Mouse (Mus musculus): ENCODE results near the gene Psip1. TPM values are rescaled to one million over a fixed set of nuclear protein-coding genes. Genes with fewer than 3 reads are reported as not detected.

Gene Psip1
- total RNA-seq, 2 experiments from 2014 or later, result 217 to 246 TPM

DNA sequence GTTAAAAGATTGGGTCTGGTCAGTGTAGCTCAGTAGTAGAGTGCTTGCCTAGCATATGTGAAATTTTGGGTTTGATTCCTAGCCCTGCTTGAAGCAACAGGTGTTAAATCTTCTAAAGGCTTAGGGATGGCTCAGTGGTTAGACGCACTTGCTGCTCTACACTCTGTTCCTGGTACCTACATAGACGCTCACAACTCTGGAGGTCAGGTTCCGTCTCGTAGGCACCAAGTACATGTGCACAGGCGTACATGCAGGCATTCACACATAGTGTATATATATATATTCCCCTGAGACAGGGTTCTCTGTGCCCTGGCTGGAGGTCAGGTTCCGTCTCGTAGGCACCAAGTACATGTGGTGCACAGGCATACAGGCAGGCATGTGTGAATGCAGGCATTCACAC is 59.1 kb downstream of the Psip1 start:
- no peak for ATAC-seq (replicated peaks; ENCODE audit: low FRiP score, poor library complexity, severe bottlenecking)

DNA sequence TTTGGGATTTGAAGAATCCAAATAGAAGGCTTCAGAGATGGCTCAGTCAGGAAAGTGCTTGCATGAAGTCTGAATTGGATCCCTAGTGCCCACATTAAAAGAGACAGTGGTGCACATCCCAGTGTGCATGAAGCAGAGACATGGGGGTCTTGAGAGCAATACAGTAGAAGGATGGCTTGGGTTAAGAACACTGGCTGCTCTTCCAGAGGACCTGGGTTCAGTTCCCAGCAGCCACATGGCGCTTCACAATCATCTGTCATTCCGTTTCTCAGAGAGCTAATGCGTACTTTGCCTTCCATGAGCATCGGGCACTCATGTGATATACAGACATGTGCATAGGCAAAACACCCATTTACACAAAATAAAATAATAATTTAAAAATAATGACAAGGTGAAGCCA is 61.1 kb downstream of the Psip1 start:
- no peak for ATAC-seq (replicated peaks; ENCODE audit: low FRiP score, poor library complexity, severe bottlenecking)

DNA sequence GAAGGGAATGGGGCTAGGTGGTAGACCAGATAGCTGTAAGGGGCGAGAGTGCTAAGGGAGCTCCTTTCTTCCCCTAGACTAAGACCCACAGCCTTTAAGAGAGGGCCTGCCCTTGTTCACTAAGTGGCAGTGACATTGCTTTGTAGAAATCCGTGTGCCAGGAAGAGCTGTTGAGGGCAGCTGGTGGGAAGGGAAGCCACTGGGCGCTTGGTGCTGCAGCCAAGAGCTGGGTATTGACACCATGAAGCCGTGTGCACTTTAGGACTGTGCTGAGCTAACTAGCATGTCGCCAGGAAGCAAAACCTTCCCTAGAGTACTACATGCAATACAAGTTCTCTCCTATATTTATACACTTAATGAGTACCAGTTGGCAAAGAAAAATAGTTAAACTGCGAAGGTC is 62.6 kb downstream of the Psip1 start:
- no peak for ATAC-seq (replicated peaks; ENCODE audit: low FRiP score, poor library complexity, severe bottlenecking)

DNA sequence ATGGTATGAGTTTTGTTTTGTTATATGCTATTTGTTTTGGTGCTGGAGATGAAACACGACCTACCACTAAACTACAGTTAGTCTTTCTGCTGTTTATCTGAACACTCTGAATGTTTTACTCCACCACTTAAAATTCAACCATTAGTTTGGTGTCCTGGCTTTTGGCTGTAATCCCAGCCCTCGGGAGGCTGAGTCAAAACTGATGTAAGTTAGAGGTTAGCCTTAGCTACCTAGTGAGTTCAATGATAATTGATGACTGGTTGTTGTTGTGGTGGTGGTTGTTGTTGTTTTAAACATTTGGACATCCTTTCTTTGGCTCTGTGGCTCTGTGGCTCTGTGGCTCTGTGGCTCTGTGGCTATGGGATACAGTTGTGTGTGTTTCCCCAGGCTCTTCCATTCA is 67.5 kb downstream of the Psip1 start:
- no peak for ATAC-seq (replicated peaks; ENCODE audit: low FRiP score, poor library complexity, severe bottlenecking)

DNA sequence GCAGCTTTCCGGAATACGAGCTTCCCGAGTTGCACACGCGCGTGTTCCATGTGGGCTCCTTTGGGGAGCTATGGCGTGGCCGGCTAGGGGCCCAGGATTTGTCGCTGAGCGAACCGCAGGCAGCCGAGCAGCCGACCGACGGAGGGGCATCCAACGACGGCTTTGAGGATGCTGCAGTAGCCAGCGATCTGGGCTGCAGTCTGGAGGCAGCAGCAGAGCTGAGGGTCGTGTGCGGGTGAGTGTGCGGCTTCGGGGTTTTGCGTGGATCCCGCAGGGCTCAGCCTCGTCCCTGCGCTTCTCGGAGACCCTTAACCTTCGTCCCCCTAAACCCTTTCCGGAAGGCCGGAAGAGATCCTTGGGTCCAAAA is 68.5 kb downstream of the Psip1 start:
- peak; percentile 55 for ATAC-seq (replicated peaks; ENCODE audit: low FRiP score, poor library complexity, severe bottlenecking)

DNA sequence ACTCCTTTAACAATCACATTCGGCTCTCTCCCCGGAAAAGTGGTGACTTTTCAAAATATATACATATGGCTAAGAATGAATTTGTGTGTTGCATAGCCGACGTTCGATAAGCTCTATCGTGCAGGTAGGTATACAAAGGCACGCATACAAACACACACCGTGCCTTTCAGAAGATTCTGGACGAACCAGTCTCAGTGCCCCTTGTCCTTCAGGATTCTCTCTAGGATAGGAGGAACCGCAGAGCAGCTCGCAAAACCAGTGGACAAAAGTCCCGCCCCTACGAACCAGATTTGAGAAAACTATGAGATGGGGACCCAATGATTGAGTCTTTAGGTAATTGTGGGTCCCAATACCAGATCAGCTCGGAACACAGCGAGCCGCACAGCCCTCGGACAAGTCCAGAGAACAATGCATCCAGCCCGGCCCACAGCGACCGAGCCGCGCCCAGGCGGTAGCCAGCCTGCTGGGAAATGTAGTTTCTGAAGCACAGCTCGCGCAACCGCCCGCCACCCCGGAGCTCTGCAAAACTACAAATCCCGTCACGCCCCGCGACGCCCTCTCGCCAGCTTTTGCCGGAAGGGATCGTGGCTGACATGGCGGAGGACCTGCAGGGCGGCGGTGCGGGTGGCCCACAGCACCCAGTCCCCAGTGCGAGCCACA is 69.0 kb downstream of the Psip1 start, which contains the start of gene Snapc3:
Gene Snapc3 (plus strand): TSS at position 565 of the 660 bp plus-strand sequence.
- ATAC-seq (replicated peaks; ENCODE audit: low FRiP score, poor library complexity, severe bottlenecking), result peak; percentile 99

DNA sequence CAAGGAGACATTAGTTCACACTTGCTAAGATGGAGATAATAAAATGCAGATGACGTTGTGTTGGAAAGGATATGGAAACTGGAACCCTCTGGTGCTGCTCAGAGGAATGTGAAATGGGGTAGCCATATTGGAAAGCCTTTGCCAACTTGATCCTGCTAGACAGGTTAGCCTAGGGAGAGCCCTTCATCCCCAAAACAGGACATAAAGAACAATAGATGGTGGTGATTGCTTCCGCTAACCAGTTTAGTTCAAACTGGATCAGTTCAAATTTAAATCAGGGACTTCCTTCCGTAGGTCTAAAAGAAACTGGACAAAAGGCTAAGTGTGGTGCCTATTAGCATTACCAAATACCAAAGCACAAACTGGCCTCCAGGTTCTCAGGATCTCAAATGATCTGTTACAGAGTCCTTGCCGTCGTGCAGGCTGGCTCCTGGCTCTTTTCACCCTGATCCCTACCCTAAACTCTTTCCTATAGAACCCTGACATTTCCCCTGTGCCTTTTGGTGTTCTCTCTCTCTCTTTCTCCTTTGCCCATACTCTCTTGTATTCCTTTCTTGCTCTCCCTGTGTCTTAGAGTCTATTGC is 71.9 kb downstream of the Psip1 start:
- no peak for ATAC-seq (replicated peaks; ENCODE audit: low FRiP score, poor library complexity, severe bottlenecking)

DNA sequence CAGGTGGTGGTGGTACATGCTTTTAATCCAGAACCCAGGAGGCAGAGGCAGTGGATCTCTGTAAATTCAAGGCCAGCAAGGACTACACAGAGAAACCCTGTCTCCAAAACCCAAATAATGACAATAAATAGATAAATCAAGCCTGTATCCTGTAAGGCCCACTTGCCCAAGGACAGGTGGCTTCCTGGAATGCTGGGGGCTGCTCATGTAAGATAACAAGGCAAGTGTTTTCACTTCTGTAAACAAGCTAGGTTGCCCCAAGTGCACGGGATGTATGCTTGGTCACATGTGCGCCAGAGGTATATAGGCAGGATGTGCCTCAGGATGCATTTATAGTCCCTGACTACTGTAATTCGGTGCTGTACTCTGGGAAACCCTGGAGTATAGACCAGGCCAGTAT is 74.2 kb downstream of the Psip1 start:
- no peak for ATAC-seq (replicated peaks; ENCODE audit: low FRiP score, poor library complexity, severe bottlenecking)

DNA sequence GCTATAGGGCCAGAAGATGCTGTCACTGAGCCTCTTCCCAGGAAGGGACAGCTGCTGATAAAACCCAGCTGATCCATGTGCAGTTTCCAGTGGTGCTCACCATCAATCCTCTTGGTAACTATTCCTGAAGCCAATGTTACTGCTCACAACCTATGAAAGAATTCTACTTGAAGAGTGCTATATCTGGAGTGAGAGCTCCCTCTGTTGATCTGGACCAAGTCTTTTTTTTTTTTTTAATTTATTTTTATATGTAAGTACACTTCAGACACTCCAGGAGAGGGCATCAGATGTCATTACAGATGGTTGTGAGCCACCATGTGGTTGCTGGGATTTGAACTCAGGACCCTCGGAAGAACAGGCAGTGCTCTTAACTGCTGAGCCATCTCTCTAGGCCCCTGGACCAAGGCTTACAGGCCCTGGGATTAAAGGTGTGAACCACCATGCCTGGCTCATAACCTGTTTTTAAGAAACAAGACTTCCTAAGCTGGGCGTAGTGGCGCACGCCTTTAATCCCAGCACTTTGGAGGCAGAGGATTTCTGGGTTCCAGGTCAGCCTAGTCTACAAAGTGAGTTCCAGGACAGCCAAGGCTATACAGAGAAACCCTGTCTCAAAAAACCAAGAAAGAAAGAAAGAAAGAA is 76.3 kb downstream of the Psip1 start:
- ATAC-seq (replicated peaks; ENCODE audit: low FRiP score, poor library complexity, severe bottlenecking), result no peak

DNA sequence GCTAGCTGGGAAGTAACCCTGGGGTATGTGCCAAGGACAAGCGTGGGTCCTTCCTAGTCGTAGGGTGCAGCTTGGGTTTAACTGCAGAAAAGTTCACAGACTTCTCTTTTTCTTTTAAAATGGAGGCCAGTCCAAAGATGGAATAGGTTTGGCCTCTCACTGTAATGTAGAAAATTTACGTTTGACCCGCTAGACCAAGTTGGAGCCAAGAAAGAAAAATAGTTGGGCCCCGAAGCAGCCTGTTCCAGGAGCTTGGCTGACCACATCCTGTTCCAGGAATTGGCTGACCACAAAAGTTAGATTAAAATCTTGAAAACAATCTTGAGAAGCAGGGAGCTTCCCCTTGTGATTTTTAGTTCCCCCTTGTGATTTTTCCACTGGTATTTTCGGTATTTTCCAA is 78.6 kb downstream of the Psip1 start:
- ATAC-seq (replicated peaks; ENCODE audit: low FRiP score, poor library complexity, severe bottlenecking), result no peak

Other genes with a start within 250 kb of the Psip1 start
- 0.84 and 1.1 TPM in 2 replicates for gene Ttc39b, start 162.2 kb downstream of the Psip1 start, total RNA-seq (2015; ENCODE audit: low replicate concordance)
- gene Ttc39b, start 162.2 kb downstream of the Psip1 start, total RNA-seq (2017; ENCODE audit: low replicate concordance), result 1.0 and 1.4 TPM in 2 replicates
- 17.3 and 52.4 TPM in 2 replicates for gene Snapc3, start 68.7 kb downstream of the Psip1 start, total RNA-seq (2015; ENCODE audit: low replicate concordance)
- gene Snapc3, start 68.7 kb downstream of the Psip1 start, total RNA-seq (2017; ENCODE audit: low replicate concordance), result 25.5 and 36.5 TPM in 2 replicates
- gene Ccdc171, start 39.1 kb upstream of the Psip1 start, total RNA-seq (2015; ENCODE audit: low replicate concordance), result 2.5 and 12.6 TPM in 2 replicates
- gene Ccdc171, start 39.1 kb upstream of the Psip1 start, total RNA-seq (2017; ENCODE audit: low replicate concordance), result 4.9 and 8.0 TPM in 2 replicates

All from erythroid progenitor cell, adult 5-6 weeks (primary cell).